Mouse (Mus musculus) heart, embryonic 10.5 days (tissue): ENCODE results near the gene 2610318N02Rik. TPM values are rescaled to one million over a fixed set of nuclear protein-coding genes. Genes with fewer than 3 reads are reported as not detected.
A peak's percentile ranks its signal among the peaks of the same experiment; 100 is the strongest.

Source experiments
- DNase-seq: peaks from one replicate; pipeline ENCODE4 v3.0.0-alpha.2; 2017; ENCODE audit warnings: low spot score
- H3K27ac ChIP-seq: fragments of 300-500 bp; sonication (generic); 2 replicates; pipeline ENCODE4 v1.5.1; 2016; ENCODE audit warnings: mild to moderate bottlenecking
- H3K27me3 ChIP-seq: fragments of 300-500 bp; sonication (generic); 2 replicates; pipeline ENCODE4 v1.6.1; 2016; ENCODE audit warnings: mild to moderate bottlenecking; ENCODE audit not compliant: poor library complexity, insufficient read depth, severe bottlenecking
- H3K36me3 ChIP-seq: fragments of 300-500 bp; sonication (generic); 2 replicates; pipeline ENCODE4 v1.6.1; 2016; ENCODE audit warnings: mild to moderate bottlenecking, moderate library complexity
- H3K4me1 ChIP-seq: fragments of 300-500 bp; sonication (generic); 2 replicates; pipeline ENCODE4 v1.6.1; 2016; ENCODE audit warnings: mild to moderate bottlenecking
- H3K4me3 ChIP-seq: fragments of 300-500 bp; sonication (generic); 2 replicates; pipeline ENCODE4 v1.5.1; 2016; ENCODE audit warnings: mild to moderate bottlenecking, moderate library complexity
- H3K9me3 ChIP-seq: fragments of 300-500 bp; sonication (generic); 2 replicates; pipeline ENCODE4 v1.6.1; 2016; ENCODE audit warnings: mild to moderate bottlenecking, moderate library complexity
- WGBS: fragments of 180-500 bp; shearing (Covaris S2); methylation state at CpG from one replicate; pipeline ENCODE4 v1.1.7; 2016; 5-methylcytosine and 5-hydroxymethylcytosine counted together
- polyA plus RNA-seq: library from polyadenylated mRNA; unstranded; fragments of >200 nt; fragmentation: Nextera tagmentation; extraction: Ambion mirVana; gene quantifications from 2 replicates; pipeline ENCODE4 v1.2.1, GENCODE M21; 2016

The 2610318N02Rik gene
- polyA plus RNA-seq, 1 experiment from 2014 or later, result 84.9 TPM

DNA sequence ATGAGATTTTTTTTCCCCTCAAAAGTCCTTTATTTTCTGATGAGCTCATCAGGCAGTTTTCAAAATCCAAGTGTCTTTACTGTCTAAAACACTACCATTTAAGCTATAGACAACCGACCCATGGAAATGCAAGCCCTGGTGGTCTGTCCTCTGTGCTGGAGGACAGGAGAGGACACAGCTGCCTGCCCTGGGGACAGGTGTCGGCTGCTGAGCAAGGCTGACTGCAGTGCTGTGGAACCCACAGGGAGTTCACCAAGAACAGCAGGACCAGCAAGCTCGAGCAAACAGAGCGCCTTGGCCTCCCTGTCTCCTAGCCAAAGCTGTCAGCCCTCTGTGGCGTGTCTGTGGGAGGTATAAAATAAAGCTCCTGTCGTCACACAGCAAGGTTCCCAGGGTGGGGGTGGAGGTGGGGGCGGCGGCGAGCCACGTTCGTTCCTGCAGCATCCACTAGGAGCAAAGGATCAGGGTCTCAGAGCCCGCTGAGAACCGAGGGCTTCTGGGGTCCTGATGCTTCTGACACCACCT lies 38.2 kb downstream of the 2610318N02Rik start:
- no peaks in the 10 kb centered on the region for H3K27me3 ChIP-seq
- peaks cover 15% of the 10 kb centered on the region for H3K4me1 ChIP-seq
- WGBS, result 80% methylated on average over 13 of the region's 13 CpGs
- H3K36me3 ChIP-seq, result peaks cover 91% of the 10 kb centered on the region
- DNase-seq, result no peak
- no peaks in the 10 kb centered on the region for H3K9me3 ChIP-seq
- no peak overlapping the region for H3K4me3 ChIP-seq
- no peak overlapping the region for H3K27ac ChIP-seq

DNA sequence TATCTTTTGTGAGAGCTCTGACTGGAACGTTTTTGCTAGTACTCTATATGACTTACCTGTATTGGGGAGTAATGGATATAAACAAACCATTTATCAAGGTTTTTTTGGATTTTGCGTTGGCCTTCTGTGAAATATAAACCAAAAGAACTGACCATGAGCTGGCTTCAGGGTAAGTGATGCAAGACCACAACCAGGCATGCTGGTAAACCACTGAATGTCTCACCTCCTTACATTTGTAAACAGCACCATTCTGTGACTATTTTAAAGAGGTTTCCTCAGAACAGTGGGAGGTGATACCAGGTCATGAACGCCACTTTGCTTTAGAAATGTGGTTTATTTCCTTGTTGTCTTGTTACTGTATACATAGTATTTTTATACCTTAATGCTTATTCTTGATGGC lies 38.7 kb downstream of the 2610318N02Rik start:
- H3K27me3 ChIP-seq, result no peaks in the 10 kb centered on the region
- no peak overlapping the region for H3K4me3 ChIP-seq
- no peaks in the 10 kb centered on the region for H3K9me3 ChIP-seq
- DNase-seq, result no peak
- WGBS, result 76% methylated on average over 3 of the region's 3 CpGs
- peaks cover 15% of the 10 kb centered on the region for H3K4me1 ChIP-seq
- H3K27ac ChIP-seq, result no peak overlapping the region
- H3K36me3 ChIP-seq, result peaks cover 90% of the 10 kb centered on the region

DNA sequence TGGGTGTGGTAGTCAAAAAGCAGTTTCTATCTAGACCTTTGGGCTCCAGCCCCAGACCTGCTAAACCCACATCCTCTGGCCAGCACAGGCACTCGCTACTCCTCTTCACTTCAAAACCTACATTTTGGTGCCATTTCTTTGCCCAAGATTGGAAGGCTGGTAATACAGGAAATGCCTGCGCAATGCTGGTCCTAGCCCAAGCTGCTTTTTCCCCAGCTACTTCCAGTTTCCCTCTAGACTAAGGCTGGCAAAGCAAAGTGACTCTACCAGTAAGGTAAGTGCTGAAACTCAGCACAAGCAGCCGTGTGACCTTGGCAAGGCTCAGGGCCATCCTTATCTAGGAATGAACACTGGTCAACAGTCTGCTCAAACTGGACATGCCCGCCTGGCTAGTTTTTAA lies 39.3 kb downstream of the 2610318N02Rik start:
- Histone ChIP-seq H3K27me3 (no peaks in the 10 kb centered on the region), H3K27ac (peak overlapping the region; percentile 36; the same call in 1 of the 2 replicates), H3K4me3 (no peak overlapping the region), H3K4me1 (peaks cover 15% of the 10 kb centered on the region), H3K9me3 (no peaks in the 10 kb centered on the region), H3K36me3 (peaks cover 86% of the 10 kb centered on the region)
- 71% methylated on average over 4 of the region's 4 CpGs for WGBS
- DNase-seq, result no peak

DNA sequence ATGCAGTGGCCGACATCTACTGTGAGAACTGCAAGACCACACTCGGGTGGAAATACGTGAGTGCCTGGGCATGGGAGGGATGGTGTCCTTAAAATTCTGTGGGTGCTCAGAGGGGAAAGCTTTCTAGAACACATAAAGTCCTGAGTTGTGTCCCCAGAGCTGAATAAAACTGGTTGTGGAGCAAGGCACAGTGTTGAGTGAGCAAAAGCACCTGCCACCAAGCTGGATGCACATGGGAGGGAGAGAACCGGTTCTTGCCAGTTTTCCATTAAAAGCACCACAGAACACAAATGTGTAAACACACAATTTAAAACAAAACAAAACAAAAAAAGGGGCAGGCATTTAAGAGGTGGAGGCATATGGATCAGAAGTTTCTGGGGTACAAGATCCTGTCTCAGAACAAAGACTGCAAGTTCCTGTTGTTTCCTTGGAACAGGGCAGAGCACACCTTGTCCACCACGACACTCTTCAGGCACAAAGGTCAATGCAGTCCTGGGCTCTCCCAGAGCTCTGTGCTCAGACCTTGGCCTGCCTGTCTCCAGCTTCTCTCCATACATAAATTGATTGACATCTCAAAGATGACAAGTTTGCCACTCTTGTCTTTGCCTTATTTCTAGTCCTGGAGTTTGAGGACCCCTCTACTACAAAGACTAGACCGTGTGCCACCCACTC lies 42.7 kb downstream of the 2610318N02Rik start:
- Histone ChIP-seq H3K27ac (no peak overlapping the region), H3K4me1 (peaks cover 15% of the 10 kb centered on the region), H3K4me3 (no peak overlapping the region), H3K27me3 (no peaks in the 10 kb centered on the region), H3K36me3 (peaks cover 56% of the 10 kb centered on the region), H3K9me3 (no peaks in the 10 kb centered on the region)
- DNase-seq, result no peak
- 79% methylated on average over 6 of the region's 6 CpGs for WGBS

DNA sequence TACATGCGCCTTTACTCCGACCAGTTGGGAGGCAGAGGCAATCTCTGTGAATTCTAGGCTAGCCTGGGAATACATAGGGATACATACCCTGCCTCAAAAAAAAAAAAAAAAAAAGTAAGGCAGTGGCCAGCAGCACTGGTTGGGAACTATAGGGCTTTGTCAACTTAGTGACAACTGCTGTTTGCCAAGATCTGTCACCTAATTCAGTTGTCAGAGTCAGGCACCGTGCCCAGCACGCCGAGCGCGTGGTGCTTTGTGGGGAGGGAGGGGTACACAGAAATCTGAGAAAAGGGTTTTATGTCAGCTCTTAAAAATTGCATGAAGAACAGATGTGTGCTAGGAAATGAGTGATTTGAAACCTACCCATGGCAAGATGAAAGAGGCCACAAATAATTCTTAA lies 46.9 kb downstream of the 2610318N02Rik start:
- no peaks in the 10 kb centered on the region for H3K9me3 ChIP-seq
- no peak overlapping the region for H3K27ac ChIP-seq
- 80% methylated on average over 7 of the region's 7 CpGs for WGBS
- H3K4me3 ChIP-seq, result no peak overlapping the region
- peaks cover 37% of the 10 kb centered on the region for H3K36me3 ChIP-seq
- no peaks in the 10 kb centered on the region for H3K4me1 ChIP-seq
- no peaks in the 10 kb centered on the region for H3K27me3 ChIP-seq
- no peak for DNase-seq

DNA sequence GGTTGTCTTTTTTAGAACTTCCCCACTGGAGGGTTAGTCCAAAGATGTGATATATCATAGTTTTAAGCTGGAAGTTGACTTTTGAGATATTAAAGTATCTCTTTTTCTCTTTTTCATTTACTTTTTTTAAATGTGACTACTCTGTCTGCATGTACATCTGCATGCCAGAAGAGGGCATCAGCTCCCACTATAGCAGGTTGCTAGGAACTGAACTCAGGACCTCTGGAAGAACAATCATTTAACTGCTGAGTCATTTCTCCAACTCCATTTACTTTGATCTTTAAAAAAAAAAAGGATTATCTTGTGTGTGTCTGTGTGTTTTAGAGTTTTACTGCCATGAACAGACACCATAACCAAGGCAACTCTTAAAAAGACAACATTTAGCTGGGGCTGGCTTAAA lies 48.1 kb downstream of the 2610318N02Rik start:
- no peak for DNase-seq
- Histone ChIP-seq H3K4me1 (no peaks in the 10 kb centered on the region), H3K27me3 (no peaks in the 10 kb centered on the region), H3K36me3 (peaks cover 29% of the 10 kb centered on the region), H3K27ac (no peak overlapping the region), H3K9me3 (no peaks in the 10 kb centered on the region), H3K4me3 (no peak overlapping the region)

DNA sequence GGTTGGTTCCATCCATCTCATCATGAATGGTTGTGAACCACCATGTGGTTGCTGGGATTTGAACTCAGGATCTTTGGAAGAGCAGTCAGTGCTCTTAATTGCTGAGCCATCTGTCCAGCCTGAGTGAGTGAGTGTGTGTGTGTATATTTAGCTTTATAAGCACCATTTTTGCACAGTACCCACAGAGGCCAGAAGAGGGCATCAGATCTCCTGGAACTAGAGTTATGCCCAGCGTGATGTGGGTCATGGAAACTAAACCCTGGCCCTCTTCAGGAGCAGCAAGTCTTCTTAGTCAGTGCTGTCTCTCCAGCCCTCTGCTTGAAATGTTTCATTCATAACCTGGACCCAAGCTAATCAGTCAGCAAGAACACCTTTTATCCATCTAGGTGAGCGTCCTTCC lies 48.7 kb downstream of the 2610318N02Rik start:
- no peak overlapping the region for H3K27ac ChIP-seq
- WGBS, result 94% methylated on average over 2 of the region's 2 CpGs
- peaks cover 25% of the 10 kb centered on the region for H3K36me3 ChIP-seq
- H3K9me3 ChIP-seq, result no peaks in the 10 kb centered on the region
- H3K4me1 ChIP-seq, result no peaks in the 10 kb centered on the region
- no peaks in the 10 kb centered on the region for H3K27me3 ChIP-seq
- DNase-seq, result no peak
- no peak overlapping the region for H3K4me3 ChIP-seq

DNA sequence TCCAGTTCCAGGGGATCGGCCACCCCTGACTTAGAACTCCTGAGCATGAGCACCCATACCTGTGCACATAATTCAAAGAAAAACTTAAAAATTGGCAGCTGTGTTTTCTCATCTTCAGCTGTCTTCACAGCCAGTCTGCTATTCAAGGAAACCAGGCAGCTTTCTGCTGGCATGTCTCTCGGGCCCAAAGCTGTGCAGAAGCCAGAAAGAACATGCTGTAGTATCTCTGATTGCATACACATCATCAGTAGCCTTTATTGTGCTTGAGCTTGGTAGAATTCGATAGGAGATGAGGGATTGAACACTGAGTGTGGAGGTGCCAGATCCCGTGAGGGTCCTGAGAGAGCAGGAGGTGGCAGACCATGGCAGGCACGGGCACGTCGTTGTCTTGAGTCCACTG lies 52.0 kb downstream of the 2610318N02Rik start:
- no peak overlapping the region for H3K27ac ChIP-seq
- no peaks in the 10 kb centered on the region for H3K27me3 ChIP-seq
- no peak for DNase-seq
- peaks cover 18% of the 10 kb centered on the region for H3K36me3 ChIP-seq
- H3K4me3 ChIP-seq, result no peak overlapping the region
- no peaks in the 10 kb centered on the region for H3K9me3 ChIP-seq
- peaks cover 9% of the 10 kb centered on the region; the same call in 1 of the 2 replicates for H3K4me1 ChIP-seq
- 87% methylated on average over 7 of the region's 7 CpGs for WGBS

DNA sequence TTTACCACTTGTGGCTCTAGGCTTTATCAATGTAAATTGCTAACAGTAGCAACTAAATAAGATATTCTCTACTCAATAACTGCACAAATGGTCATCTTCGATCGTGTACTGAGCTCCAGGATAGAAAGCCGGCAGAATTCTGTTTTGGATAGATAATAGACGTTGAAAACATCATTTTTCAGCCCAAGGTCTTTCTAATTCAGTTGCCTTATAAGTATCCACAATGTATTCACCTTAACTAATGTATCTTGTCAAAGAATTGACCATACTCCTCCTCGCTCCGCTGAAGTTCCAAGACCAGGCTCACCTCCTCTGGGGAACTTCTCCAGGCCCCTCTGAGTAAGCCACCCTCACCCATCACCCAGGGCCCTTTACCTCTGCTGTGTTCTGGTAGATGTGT lies 54.3 kb downstream of the 2610318N02Rik start:
- H3K27ac ChIP-seq, result no peak overlapping the region
- peak overlapping the region; percentile 90 for H3K4me3 ChIP-seq
- no peaks in the 10 kb centered on the region for H3K27me3 ChIP-seq
- WGBS, result 58% methylated on average over 6 of the region's 6 CpGs
- H3K36me3 ChIP-seq, result peaks cover 13% of the 10 kb centered on the region
- no peak for DNase-seq
- no peaks in the 10 kb centered on the region for H3K9me3 ChIP-seq
- peaks cover 9% of the 10 kb centered on the region; the same call in 1 of the 2 replicates for H3K4me1 ChIP-seq

DNA sequence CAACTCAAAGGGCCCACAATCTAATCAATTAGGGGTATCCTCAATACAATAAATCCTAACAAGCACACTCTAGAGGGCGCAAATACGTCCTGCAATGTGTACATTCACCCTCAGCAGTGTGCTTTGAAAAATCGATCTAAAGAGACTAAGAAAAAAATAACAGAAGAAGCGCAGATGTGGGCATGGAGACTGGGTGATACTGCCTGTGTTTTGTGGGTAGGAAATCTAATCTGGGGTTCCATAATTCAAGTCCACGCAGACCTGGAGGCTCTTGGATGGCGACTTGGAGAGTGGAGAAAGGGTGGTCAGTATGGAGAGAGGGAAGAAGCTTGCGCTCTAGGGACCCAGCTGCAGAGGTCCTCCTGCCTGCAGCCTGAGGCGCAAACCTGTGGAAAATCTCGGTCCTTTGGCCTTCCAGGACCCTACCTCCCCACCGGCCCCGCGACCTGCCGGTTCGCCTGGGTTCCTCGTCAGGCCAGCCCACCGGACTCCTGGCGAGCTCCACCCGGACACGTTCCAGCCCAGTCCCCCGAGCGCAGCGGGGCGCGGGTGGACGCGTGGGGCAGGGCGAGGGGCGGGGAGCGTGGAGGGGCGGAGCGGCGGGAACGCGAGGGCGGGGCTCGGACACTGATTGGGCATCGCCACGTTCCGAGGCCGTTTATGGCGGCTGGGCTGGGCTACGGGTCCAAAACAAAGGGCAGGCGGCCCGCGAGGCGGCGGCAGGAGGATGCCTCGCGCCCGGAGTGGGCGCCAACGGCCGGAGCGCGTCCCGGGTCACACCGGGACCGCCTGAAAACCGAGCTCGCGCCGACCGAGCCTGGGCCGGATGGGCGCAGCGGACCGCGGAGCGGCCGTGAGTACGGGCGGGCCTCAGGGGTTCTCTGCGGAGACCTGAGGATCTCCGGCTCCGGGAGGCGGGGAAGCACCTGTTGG lies 55.2 kb downstream of the 2610318N02Rik start, which contains the start of gene Ypel1:
Gene Ypel1 (plus strand): TSS at position 186 of the 933 bp plus-strand sequence.
- peak within 1 kb of the TSS; percentile 95 for H3K27ac ChIP-seq
- peaks cover 3% of the 10 kb centered on the region for H3K36me3 ChIP-seq
- H3K27me3 ChIP-seq, result no peaks in the 10 kb centered on the region
- peak; percentile 92 for DNase-seq
- under 1% methylated on average over 76 of the region's 76 CpGs for WGBS
- H3K4me3 ChIP-seq, result peak within 1 kb of the TSS; percentile 90
- peaks cover 9% of the 10 kb centered on the region; the same call in 1 of the 2 replicates for H3K4me1 ChIP-seq
- H3K9me3 ChIP-seq, result no peaks in the 10 kb centered on the region

DNA sequence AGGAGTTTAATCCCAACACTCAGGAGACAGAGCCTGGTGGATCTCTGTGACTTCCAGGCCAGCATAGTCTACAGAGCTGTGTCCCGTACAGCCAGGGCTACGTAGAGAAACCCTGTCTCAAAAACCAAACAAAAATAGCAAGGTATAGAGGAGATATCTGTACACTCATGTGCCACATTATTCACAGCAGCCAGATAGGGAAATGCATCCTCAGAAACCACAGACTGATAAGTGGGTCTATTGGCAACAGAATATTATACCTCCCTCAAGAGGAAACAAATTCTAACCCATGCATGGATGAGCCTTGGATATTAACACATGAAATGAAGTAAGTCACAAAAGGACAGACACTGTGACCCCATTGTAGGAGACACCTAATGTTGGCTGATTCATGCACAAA lies 57.4 kb downstream of the 2610318N02Rik start:
- H3K4me3 ChIP-seq, result no peak overlapping the region
- WGBS, result 77% methylated on average over 2 of the region's 2 CpGs
- no peak overlapping the region for H3K27ac ChIP-seq
- no peak for DNase-seq
- H3K9me3 ChIP-seq, result no peaks in the 10 kb centered on the region
- H3K27me3 ChIP-seq, result no peaks in the 10 kb centered on the region
- no peaks in the 10 kb centered on the region for H3K36me3 ChIP-seq
- H3K4me1 ChIP-seq, result peaks cover 9% of the 10 kb centered on the region; the same call in 1 of the 2 replicates
